Mouse (Mus musculus): ENCODE results near the gene Tbc1d8b.

Gene Tbc1d8b

DNA sequence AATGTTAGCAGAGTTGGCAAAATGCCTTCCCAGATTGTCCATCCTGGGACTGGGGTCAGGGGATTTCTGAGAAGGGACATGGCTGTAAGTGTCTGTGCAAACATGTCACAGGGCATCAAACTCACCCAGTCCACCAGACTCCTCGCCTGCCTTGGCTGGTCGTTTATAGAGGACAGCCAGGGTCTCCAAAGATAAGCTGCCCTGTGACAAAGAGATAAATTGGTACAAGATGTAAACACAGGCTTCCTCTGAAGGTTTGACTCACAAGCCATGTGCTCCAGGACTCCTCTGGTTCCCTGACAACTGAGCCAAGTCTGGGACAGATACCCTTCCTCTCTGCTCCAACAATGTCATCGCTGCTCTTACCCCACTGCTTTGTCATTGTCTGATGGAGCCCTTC lies 96.2 kb downstream of the Tbc1d8b start:
- DNase-seq, result no peak

DNA sequence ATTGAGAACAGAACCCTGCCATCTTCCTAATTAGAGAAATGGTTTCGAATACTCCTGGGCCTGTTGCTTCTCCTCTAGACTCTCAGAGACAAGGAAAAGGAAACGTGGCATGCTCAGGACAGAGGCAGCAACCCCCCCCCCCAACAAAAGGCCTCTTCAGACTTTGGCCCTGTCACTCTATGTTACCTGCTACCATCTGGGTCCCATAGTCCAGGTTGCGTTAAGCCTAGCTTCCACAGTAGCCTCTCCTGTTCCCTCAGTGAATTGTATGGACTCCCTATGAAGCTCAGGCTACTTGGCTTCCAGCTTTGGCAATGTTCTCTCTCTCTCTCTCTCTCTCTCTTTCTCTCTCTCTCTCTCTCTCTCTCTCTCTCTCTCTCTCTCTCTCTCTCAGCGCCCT lies 96.8 kb downstream of the Tbc1d8b start:
- DNase-seq, result no peak

DNA sequence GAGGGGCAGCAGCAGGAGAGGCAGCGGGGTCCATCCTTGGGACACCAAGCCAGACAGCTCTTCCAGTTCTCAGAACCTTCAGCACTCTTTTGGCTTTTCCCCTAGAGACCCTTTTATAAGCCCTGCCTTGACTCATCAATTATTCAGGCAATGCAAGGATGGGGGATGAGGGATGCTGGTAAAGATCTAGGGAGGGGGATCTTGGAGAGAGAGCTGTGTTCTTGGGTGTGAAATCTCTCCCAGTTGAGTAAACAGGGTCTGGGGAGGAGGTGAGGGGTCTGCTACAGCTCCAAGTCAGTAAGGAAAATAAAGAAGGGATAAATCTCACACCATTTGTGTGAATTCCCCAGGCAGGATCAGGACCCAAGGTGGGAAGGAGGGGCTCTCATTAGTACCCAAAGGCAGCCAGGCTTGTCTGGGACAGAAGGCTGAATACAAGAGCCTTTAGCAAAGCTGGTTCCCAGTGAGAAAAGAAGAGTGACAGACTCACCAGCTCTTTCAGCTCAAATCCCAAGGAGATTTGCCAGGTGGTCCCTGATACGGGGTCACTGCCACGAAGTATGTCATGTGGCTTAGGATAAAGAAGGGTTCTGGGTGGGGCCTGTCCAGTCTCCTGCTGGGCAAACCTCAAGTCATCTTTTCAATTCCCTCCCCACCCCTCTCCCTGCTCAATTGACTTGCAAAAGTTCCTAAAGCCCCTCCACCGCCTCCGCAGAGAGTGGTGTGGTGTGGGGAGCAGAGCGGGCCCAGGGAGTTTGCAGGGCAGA lies 97.7 kb downstream of the Tbc1d8b start, which contains the start of gene Ripply1:
Gene Ripply1, minus strand, starts transcription at position 76 of the 767 bp plus-strand sequence.
- DNase-seq, result no peak

DNA sequence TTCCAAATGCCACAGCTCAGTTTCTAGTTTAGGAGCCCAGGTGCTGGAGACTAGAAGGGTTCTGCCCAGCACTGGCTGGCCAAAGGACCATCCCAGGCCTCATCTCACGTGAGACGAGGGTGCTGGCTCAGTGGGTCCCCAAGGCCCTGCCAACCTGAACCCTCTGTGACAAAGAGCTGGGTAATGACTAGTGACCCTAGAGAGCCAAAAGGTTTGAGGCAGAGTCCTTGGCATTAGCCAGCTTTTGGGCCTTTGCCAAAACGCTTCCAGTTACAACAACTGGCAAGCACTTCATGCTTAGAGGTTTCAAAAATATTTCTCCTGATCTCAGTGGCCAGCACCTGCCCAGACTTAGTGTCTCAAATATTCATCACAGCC lies 98.2 kb downstream of the Tbc1d8b start:
- DNase-seq, result peak; percentile 47

DNA sequence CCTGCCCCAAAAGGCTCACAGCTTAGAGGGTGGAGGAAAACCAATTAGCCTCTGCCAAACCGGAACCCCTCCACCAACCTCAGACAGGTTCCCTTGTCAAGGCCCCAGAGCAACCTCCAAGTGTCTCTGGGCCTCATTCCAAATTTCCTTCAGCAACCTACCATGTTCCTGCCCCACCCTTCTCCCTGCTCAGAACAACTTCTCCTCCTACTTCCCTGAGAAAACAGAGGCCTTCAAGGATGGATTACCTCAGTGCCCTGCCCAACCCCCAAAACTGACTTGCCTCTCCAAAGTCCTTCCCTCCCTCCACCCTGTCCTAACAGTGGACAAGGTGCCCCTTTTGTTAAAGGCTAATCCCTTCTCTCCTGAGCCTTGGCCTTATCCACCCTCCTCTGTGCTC lies 101.0 kb downstream of the Tbc1d8b start:
- no peak for DNase-seq

- no peak for DNase-seq
These were observed 109.5 kb downstream of the Tbc1d8b start for GRCm38 (mm10) chrX:139794072-139794845.

DNA sequence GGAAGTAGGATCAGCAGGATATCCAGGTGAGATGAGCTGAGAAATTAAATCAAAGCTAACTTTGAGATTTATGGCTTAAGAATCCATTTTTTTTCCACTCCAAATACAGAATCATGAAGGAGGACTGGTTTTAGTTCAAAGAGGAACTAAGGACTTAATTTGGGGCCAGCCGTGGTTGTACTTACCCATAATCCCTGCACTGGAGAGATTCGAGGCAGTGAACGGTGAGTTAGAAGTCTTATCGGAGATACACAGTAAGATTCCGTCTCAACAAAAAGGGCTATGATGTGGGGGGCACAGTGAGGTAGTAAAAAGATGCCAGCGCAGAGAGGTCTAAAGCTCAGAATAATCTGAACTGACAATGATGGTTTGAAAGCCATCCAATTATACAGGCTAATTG lies 111.2 kb downstream of the Tbc1d8b start:
- DNase-seq, result no peak

DNA sequence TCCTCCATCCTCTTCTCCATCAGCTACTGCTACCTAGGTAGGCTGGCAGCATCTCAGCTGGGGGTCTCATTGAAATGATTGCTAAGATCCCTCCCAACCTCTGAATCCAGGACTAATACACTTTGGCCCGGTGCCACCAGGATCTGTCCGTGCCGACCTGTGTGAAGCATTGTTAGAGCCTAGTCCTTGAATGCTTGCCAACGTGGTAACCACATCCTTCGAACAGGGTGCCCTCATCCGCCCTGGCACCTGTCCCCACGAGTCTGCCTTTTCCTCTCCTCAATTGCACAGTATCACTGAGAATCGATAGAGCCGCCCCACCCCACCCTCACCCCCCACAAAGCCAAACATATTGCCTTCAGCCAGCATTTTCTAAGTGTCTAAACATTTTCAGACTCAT lies 113.1 kb downstream of the Tbc1d8b start:
- peak; percentile 30 for DNase-seq

GRCm38 (mm10) chrX:139799953-139800352 lies 115.2 kb downstream of the Tbc1d8b start:
- no peak for DNase-seq

DNA sequence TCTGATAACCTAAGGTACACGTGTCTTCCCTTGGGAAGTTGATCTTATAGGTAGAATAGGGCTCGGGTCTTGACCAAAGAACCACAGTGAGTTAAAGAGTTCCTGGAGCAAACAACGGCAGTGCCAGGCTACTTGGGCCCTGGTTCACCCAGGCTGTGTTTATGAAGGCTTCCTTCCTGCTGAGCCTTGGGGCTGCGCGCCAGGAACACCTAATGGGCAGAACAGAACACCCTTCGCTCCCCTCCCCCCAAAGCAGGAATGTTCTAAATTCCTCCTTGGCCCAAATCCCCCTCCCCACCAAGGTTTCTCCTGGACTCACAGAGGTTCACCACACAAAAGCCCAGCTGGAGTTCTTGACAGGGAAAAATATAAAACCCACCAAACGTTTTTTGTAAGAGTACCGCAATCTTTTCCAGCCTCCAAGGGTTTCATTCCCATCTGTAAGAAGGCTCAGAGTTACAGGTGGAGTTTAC lies 115.6 kb downstream of the Tbc1d8b start, which contains the start of gene Cldn2:
Gene Cldn2, plus strand, starts transcription at position 423 of the 473 bp plus-strand sequence.
- peak; percentile 37 for DNase-seq

Measured in kidney, adult 18-20 months (tissue).